Mouse (Mus musculus) megakaryocyte, embryonic 14.5 days (primary cell): ENCODE data around the gene Rnf39.

Experiments used
- FLI1 ChIP-seq: IDR thresholded peaks from 2 replicates; pipeline ENCODE4 v1.6.1; 2012; ENCODE audit warnings: low read length, inconsistent platforms, mixed read lengths
- GATA1 ChIP-seq: IDR thresholded peaks from 3 replicates; pipeline ENCODE4 v1.6.1; 2012; ENCODE audit warnings: mixed read lengths, low read length, inconsistent platforms, borderline replicate concordance

DNA sequence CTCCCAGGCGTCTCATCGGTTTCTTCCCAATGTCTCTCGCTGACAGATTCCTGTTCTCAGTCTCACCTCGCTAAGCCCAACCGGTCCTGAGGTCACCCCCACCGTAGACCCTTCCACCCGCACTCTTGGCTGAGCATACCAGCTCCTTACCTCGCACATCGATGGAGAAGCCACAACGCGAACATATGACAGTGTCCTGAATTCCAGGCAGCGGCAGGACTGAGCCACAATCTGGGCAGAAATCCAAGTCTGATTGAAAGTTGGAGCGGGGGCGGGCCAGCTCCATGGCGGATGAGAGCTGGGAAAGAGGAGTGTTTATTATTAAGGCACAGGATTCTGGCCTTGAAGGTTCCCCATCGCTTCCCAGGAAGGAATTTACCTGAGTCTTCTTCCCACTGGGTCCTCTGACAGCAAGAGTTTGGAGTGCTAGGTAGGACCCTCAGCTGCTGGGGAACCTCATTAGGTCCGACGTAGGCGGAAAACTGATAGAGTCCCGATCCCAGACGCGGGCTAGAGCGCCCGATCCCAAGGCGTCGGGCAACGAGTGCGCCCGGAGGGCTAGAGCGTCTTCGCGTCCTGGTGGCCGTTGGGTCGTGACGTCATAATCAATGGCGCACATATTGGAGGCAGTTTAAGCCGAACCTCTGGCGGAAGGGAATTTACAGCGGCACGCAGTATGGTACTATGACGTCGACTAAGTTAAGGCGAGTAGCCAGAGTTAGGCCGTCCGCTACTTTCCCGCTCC, 15.5 kb downstream of the Rnf39 start, which contains the start of the genes Znrd1 and Znrd1as:
- no peak for TF ChIP-seq FLI1
- no peak for TF ChIP-seq GATA1
